Mouse (Mus musculus): ENCODE results near the gene Adora1. TPM values are rescaled to one million over a fixed set of nuclear protein-coding genes. Genes with fewer than 3 reads are reported as not detected.
"Not testable (repeated sequence)": the region's sequence is repeated elsewhere in the genome, so short reads cannot be mapped to it uniquely, and the experiment has no call there.

Gene Adora1
- polyA plus RNA-seq, 1 experiment from 2014 or later = 0.08 TPM

DNA sequence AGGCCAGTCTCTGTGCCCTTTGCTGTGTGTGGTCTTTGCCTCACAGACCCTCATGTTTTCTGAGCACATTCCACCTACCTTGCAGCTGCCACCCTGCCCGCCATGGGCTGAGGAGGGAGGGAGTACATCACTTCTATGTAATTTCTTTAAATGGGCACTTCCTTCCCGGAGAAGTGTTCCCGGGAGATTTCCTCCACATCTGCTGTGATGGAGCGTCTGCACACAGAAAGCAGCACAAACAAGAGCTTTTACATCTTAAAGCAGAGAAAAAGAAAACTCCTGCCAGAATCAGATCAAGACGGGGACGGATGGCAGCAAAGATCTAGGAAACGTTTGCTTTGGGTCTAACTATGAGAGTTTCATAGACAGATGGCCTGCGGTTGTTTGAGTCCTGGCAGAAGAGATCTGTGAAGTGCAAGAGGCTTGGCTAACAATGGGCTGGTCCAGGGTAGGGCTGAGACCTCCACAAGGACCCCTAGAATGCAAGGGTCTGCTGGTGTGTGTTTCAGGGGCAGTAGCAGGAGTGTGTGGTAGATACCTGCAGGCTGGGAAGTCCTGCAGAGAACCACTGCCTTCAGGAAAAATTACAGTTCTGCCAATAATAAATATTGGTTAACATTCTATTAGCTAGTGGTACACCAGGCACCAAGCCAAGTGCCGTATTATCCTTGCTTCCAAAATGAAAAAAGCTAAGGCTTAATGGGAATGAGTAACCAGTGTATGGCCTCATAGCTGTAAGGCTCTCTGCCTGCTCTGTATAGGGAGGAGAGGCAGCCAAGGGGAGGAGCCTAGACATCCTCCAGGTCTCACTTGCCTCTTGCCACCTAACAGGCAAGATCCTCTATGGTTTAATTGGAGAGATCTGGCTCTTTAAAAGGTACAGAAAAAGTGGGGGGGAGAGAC lies 38.5 kb upstream of the Adora1 start:
- whole genome bisulfite sequencing = 73% methylated on average over 9 of the region's 9 CpGs
- DNase-seq (ENCODE audit: low spot score, missing footprints) (no peak), ATAC-seq (ENCODE audit: low FRiP score) (no peak)
- H3K4me1 ChIP-seq (ENCODE audit: control insufficient read depth, insufficient read depth, low read length) = no peaks in the 10 kb centered on the region
- no peak overlapping the region for H3K4me2 ChIP-seq
- H3K27me3 ChIP-seq (ENCODE audit: control insufficient read depth, insufficient read depth, low read length) = no peaks in the 10 kb centered on the region
- no peak overlapping the region for H3K4me3 ChIP-seq (ENCODE audit: low read depth, low read length)
- no peak overlapping the region for H3K27ac ChIP-seq (ENCODE audit: low read depth, low read length)
- no peaks in the 10 kb centered on the region for H3K9me3 ChIP-seq (ENCODE audit: control insufficient read depth, low read length)
- H3K9ac ChIP-seq (ENCODE audit: low read length) = no peak overlapping the region
- no peaks in the 10 kb centered on the region for H3K36me3 ChIP-seq (ENCODE audit: control insufficient read depth, insufficient read depth, low read length)

DNA sequence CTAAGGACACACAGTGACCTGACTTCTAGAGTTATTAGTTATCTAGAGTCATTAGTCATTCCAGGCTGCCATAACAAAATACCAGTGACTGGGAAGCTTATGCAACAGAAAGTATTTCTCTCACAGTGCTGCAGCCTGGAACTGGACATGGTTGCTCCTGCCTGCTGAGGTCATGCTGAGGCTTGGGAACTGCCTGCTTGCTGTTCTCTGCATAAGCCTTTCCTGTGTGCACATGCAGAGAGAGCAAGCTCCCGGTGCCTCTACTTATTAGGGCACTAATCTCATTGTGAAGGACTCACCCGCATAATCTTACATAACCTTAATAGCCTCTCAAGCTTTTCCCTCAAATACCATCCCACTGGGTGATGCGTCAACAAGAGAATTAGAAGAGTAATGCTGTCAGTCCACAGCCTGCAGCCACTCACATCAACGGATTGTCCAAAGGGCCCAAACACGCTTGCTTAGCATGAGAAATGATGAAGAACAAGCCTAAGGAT lies 37.6 kb upstream of the Adora1 start:
- no peak overlapping the region for H3K4me3 ChIP-seq (ENCODE audit: low read depth, low read length)

GRCm38 (mm10) chr1:134270026-134270425 lies 34.8 kb upstream of the Adora1 start:
- Histone ChIP-seq H3K36me3 (ENCODE audit: control insufficient read depth, insufficient read depth, low read length) (no peaks in the 10 kb centered on the region), H3K27ac (ENCODE audit: low read depth, low read length) (no peak overlapping the region), H3K27me3 (ENCODE audit: control insufficient read depth, insufficient read depth, low read length) (no peaks in the 10 kb centered on the region), H3K9me3 (ENCODE audit: control insufficient read depth, low read length) (no peaks in the 10 kb centered on the region), H3K4me3 (ENCODE audit: low read depth, low read length) (no peak overlapping the region), H3K4me2 (no peak overlapping the region), H3K9ac (ENCODE audit: low read length) (no peak overlapping the region), H3K4me1 (ENCODE audit: control insufficient read depth, insufficient read depth, low read length) (no peaks in the 10 kb centered on the region)
- ATAC-seq (ENCODE audit: low FRiP score) (no peak), DNase-seq (ENCODE audit: low spot score, missing footprints) (no peak)
- 61% methylated on average over 7 of the region's 7 CpGs for WGBS

More for the DNA sequence above, 37.6 kb upstream of the Adora1 start:
- no peak overlapping the region for H3K27ac ChIP-seq (ENCODE audit: low read depth, low read length)
- no peaks in the 10 kb centered on the region for H3K4me1 ChIP-seq (ENCODE audit: control insufficient read depth, insufficient read depth, low read length)
- H3K4me2 ChIP-seq = no peak overlapping the region
- WGBS = 46% methylated on average over 5 of the region's 5 CpGs
- H3K9me3 ChIP-seq (ENCODE audit: control insufficient read depth, low read length) = no peaks in the 10 kb centered on the region
- no peaks in the 10 kb centered on the region for H3K27me3 ChIP-seq (ENCODE audit: control insufficient read depth, insufficient read depth, low read length)
- ATAC-seq (ENCODE audit: low FRiP score) (no peak), DNase-seq (ENCODE audit: low spot score, missing footprints) (no peak)
- no peak overlapping the region for H3K9ac ChIP-seq (ENCODE audit: low read length)
- no peaks in the 10 kb centered on the region for H3K36me3 ChIP-seq (ENCODE audit: control insufficient read depth, insufficient read depth, low read length)

DNA sequence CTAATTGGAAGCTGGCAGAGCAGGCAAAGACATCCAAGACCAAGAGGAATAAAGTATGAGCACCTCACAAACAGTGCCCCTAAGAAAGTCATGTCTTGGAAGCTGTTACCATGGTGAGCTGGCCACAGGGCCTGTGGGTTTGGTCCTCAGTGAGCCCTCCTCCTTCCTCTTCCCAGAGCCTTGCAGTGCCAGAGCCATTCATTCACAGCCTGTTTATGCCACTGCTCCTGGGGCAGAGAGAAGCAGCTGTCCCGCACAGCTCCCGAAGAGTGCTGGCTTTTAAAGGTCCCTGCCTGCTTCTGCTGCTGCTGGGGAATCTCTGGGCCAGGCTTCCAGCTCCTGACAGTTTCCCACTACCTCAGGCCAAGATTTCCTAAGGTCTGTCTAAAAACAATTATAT lies 30.6 kb upstream of the Adora1 start:
- Histone ChIP-seq H3K36me3 (ENCODE audit: control insufficient read depth, insufficient read depth, low read length) (no peaks in the 10 kb centered on the region), H3K9ac (ENCODE audit: low read length) (no peak overlapping the region), H3K27ac (ENCODE audit: low read depth, low read length) (no peak overlapping the region), H3K4me1 (ENCODE audit: control insufficient read depth, insufficient read depth, low read length) (no peaks in the 10 kb centered on the region), H3K9me3 (ENCODE audit: control insufficient read depth, low read length) (no peaks in the 10 kb centered on the region), H3K4me2 (no peak overlapping the region), H3K4me3 (ENCODE audit: low read depth, low read length) (no peak overlapping the region), H3K27me3 (ENCODE audit: control insufficient read depth, insufficient read depth, low read length) (no peaks in the 10 kb centered on the region)
- DNase-seq (ENCODE audit: low spot score, missing footprints) = no peak
- ATAC-seq (ENCODE audit: low FRiP score) = no peak
- 56% methylated on average over 2 of the region's 2 CpGs for WGBS

DNA sequence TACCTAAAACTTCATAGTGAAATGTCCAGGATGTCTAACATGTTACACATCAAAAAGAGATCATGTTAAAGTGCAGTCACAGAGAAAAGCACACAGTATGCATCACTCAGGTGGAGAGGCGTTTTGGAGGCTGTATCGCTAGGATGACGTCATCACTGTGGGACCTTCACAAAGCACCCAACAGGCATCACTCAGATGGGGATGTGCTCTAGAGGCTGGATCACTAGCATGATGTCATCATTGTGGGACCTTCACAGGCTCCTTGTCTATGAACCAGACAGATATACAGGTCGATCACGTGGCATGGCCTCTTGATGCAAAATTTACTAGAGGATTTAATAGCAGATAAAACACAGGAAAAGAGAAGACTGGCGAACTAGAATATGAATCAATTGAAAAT lies 29.1 kb upstream of the Adora1 start:
- H3K36me3 ChIP-seq (ENCODE audit: control insufficient read depth, insufficient read depth, low read length) = no peaks in the 10 kb centered on the region
- no peak overlapping the region for H3K4me2 ChIP-seq
- ATAC-seq (ENCODE audit: low FRiP score) (no peak), DNase-seq (ENCODE audit: low spot score, missing footprints) (no peak)
- H3K27me3 ChIP-seq (ENCODE audit: control insufficient read depth, insufficient read depth, low read length) = no peaks in the 10 kb centered on the region
- 93% methylated on average over 6 of the region's 6 CpGs for WGBS
- no peaks in the 10 kb centered on the region for H3K4me1 ChIP-seq (ENCODE audit: control insufficient read depth, insufficient read depth, low read length)
- H3K27ac ChIP-seq (ENCODE audit: low read depth, low read length) = no peak overlapping the region
- H3K4me3 ChIP-seq (ENCODE audit: low read depth, low read length) = no peak overlapping the region
- no peak overlapping the region for H3K9ac ChIP-seq (ENCODE audit: low read length)
- H3K9me3 ChIP-seq (ENCODE audit: control insufficient read depth, low read length) = no peaks in the 10 kb centered on the region

DNA sequence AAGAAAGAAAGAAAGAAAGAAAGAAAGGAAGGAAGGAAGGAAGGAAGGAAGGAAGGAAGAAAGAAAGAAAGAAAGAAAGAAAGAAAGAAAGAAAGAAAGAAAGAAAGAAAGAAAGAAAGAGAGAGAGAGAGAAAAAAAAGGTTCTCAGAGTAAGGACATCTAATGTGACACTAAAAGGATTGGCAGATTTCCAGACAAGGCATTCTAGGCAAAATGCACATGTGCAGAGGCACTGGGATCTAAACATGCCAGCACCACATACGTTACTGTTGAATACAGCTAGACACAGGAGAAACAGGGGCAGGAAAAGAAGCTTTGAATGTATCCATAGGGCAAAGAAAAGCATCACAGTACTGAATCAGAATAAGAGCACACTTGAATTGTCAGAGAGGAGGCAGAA lies 14.4 kb upstream of the Adora1 start:
- H3K9ac ChIP-seq (ENCODE audit: low read length); ATAC-seq (ENCODE audit: low FRiP score); DNase-seq (ENCODE audit: low spot score, missing footprints); H3K27ac ChIP-seq (ENCODE audit: low read depth, low read length); H3K4me1 ChIP-seq (ENCODE audit: control insufficient read depth, insufficient read depth, low read length); H3K9me3 ChIP-seq (ENCODE audit: control insufficient read depth, low read length); H3K27me3 ChIP-seq (ENCODE audit: control insufficient read depth, insufficient read depth, low read length); H3K4me3 ChIP-seq (ENCODE audit: low read depth, low read length); H3K36me3 ChIP-seq (ENCODE audit: control insufficient read depth, insufficient read depth, low read length); H3K4me2 ChIP-seq: not testable (repeated sequence)
- 76% methylated on average over 1 of the region's 1 CpGs for WGBS

- Histone ChIP-seq H3K36me3 (ENCODE audit: control insufficient read depth, insufficient read depth, low read length) (no peaks in the 10 kb centered on the region), H3K4me2 (no peak overlapping the region), H3K9me3 (ENCODE audit: control insufficient read depth, low read length) (no peaks in the 10 kb centered on the region), H3K9ac (ENCODE audit: low read length) (no peak overlapping the region), H3K4me3 (ENCODE audit: low read depth, low read length) (no peak overlapping the region), H3K4me1 (ENCODE audit: control insufficient read depth, insufficient read depth, low read length) (no peaks in the 10 kb centered on the region), H3K27me3 (ENCODE audit: control insufficient read depth, insufficient read depth, low read length) (no peaks in the 10 kb centered on the region), H3K27ac (ENCODE audit: low read depth, low read length) (no peak overlapping the region)
- ATAC-seq (ENCODE audit: low FRiP score) = no peak
- WGBS = 59% methylated on average over 4 of the region's 4 CpGs
- peak; percentile 65 for DNase-seq (ENCODE audit: low spot score, missing footprints)
Measured at GRCm38 (mm10) chr1:134246590-134246989, 11.4 kb upstream of the Adora1 start.

GRCm38 (mm10) chr1:134245004-134245717 lies 9.9 kb upstream of the Adora1 start:
- Histone ChIP-seq H3K27me3 (ENCODE audit: control insufficient read depth, insufficient read depth, low read length) (no peaks in the 10 kb centered on the region), H3K4me2 (no peak overlapping the region), H3K9ac (ENCODE audit: low read length) (no peak overlapping the region), H3K4me3 (ENCODE audit: low read depth, low read length) (no peak overlapping the region), H3K27ac (ENCODE audit: low read depth, low read length) (no peak overlapping the region), H3K4me1 (ENCODE audit: control insufficient read depth, insufficient read depth, low read length) (no peaks in the 10 kb centered on the region), H3K9me3 (ENCODE audit: control insufficient read depth, low read length) (no peaks in the 10 kb centered on the region), H3K36me3 (ENCODE audit: control insufficient read depth, insufficient read depth, low read length) (no peaks in the 10 kb centered on the region)
- 83% methylated on average over 14 of the region's 14 CpGs for WGBS
- ATAC-seq (ENCODE audit: low FRiP score) (no peak), DNase-seq (ENCODE audit: low spot score, missing footprints) (no peak)
